Mouse (Mus musculus): ENCODE data around the gene Scfd2.

The Scfd2 gene

GRCm38 (mm10) chr5:74531630-74532280 lies at the start of gene Scfd2:
Gene Scfd2, minus strand, starts transcription at chr5:74531759.
- DNase-seq (ENCODE audit: low spot score), result peak; percentile 97

- DNase-seq (ENCODE audit: low spot score), result no peak
These were observed 40.2 kb upstream of the Scfd2 start for GRCm38 (mm10) chr5:74571767-74572166.

GRCm38 (mm10) chr5:74561151-74561550 lies 29.6 kb upstream of the Scfd2 start:
- DNase-seq (ENCODE audit: low spot score), result no peak

GRCm38 (mm10) chr5:74549566-74549965 lies 18.0 kb upstream of the Scfd2 start:
- no peak for DNase-seq (ENCODE audit: low spot score)

- no peak for DNase-seq (ENCODE audit: low spot score)
These were observed 14.0 kb upstream of the Scfd2 start for GRCm38 (mm10) chr5:74545606-74546005.

- DNase-seq (ENCODE audit: low spot score), result no peak
These were observed 4.8 kb upstream of the Scfd2 start for GRCm38 (mm10) chr5:74536180-74536947.

- peak; percentile 87 for DNase-seq (ENCODE audit: low spot score)
These were observed 3.9 kb upstream of the Scfd2 start, which contains the start of gene Fip1l1 for GRCm38 (mm10) chr5:74535240-74536021. Gene Fip1l1, plus strand, starts transcription at chr5:74535449.

GRCm38 (mm10) chr5:74530785-74531184 lies 774 bp downstream of the Scfd2 start:
- DNase-seq (ENCODE audit: low spot score), result no peak

- no peak for DNase-seq (ENCODE audit: low spot score)
These were observed 4.5 kb downstream of the Scfd2 start for GRCm38 (mm10) chr5:74527025-74527424.

GRCm38 (mm10) chr5:74511686-74512085 lies 19.9 kb downstream of the Scfd2 start:
- no peak for DNase-seq (ENCODE audit: low spot score)

GRCm38 (mm10) chr5:74492705-74493104 lies 38.9 kb downstream of the Scfd2 start:
- no peak for DNase-seq (ENCODE audit: low spot score)

GRCm38 (mm10) chr5:74484646-74485045 lies 46.9 kb downstream of the Scfd2 start:
- no peak for DNase-seq (ENCODE audit: low spot score)

GRCm38 (mm10) chr5:74482633-74483032 lies 48.9 kb downstream of the Scfd2 start:
- DNase-seq (ENCODE audit: low spot score), result no peak

GRCm38 (mm10) chr5:74482034-74482433 lies 49.5 kb downstream of the Scfd2 start:
- DNase-seq (ENCODE audit: low spot score), result no peak

- DNase-seq (ENCODE audit: low spot score), result no peak
These were observed 51.1 kb downstream of the Scfd2 start for GRCm38 (mm10) chr5:74480409-74480808.

- no peak for DNase-seq (ENCODE audit: low spot score)
These were observed 51.6 kb downstream of the Scfd2 start for GRCm38 (mm10) chr5:74479947-74480346.

GRCm38 (mm10) chr5:74479157-74479556 lies 52.4 kb downstream of the Scfd2 start:
- no peak for DNase-seq (ENCODE audit: low spot score)

- DNase-seq (ENCODE audit: low spot score), result no peak
These were observed 55.0 kb downstream of the Scfd2 start for GRCm38 (mm10) chr5:74476551-74476950.

GRCm38 (mm10) chr5:74473117-74473516 lies 58.4 kb downstream of the Scfd2 start:
- no peak for DNase-seq (ENCODE audit: low spot score)

GRCm38 (mm10) chr5:74470819-74471218 lies 60.7 kb downstream of the Scfd2 start:
- DNase-seq (ENCODE audit: low spot score), result no peak

GRCm38 (mm10) chr5:74469620-74470019 lies 61.9 kb downstream of the Scfd2 start:
- no peak for DNase-seq (ENCODE audit: low spot score)

GRCm38 (mm10) chr5:74467753-74468152 lies 63.8 kb downstream of the Scfd2 start:
- no peak for DNase-seq (ENCODE audit: low spot score)

GRCm38 (mm10) chr5:74456759-74457158 lies 74.8 kb downstream of the Scfd2 start:
- no peak for DNase-seq (ENCODE audit: low spot score)
